Mouse (Mus musculus) MEL (cell line): ENCODE measurements at regions not wholly inside any gene's neighbourhood (a gene's known extent, or its start where the extent isn't known, plus 50 kb on each side); places are given as distances from the start of the nearest gene placed in this dataset.

Experiments
- DNase-seq: peaks from one replicate; pipeline ENCODE4 v3.0.0; 2011; ENCODE audit warnings: low read depth, low spot score
- H3K27ac ChIP-seq: 2 replicates; pipeline ENCODE4 v1.5.1; 2012; ENCODE audit warnings: low read depth, mild to moderate bottlenecking, control low read depth, low read length, moderate library complexity; ENCODE audit not compliant: control insufficient read depth
- H3K27me3 ChIP-seq, 2 experiments: fragments of 150-350 bp in 1 of 2; sonication (generic) in 1 of 2; 2 replicates each; pipeline ENCODE4 v1.6.1; 2012; ENCODE audit warnings: low read length in 2 of 2, mild to moderate bottlenecking in 2 of 2, improper control_type of control experiment in 1 of 2, moderate library complexity in 1 of 2; ENCODE audit not compliant: insufficient read depth in 2 of 2, control insufficient read depth in 1 of 2
- H3K36me3 ChIP-seq, 2 experiments: 2 replicates each; pipeline ENCODE4 v1.6.1; 2012 to 2014; ENCODE audit warnings: low read length in 2 of 2, improper control_type of control experiment in 1 of 2, inconsistent platforms in 1 of 2, mild to moderate bottlenecking in 1 of 2; ENCODE audit not compliant: insufficient read depth in 2 of 2, control insufficient read depth in 1 of 2
- H3K4me1 ChIP-seq, 2 experiments: fragments of 150-350 bp in 1 of 2; sonication (generic) in 1 of 2; 2 replicates each; pipeline ENCODE4 v1.6.1; 2012; ENCODE audit warnings: low read length in 2 of 2, improper control_type of control experiment in 1 of 2, mild to moderate bottlenecking in 1 of 2; ENCODE audit not compliant: insufficient read depth in 2 of 2, control insufficient read depth in 1 of 2
- H3K4me3 ChIP-seq, 2 experiments: fragments of 150-350 bp in 1 of 2; sonication (generic) in 1 of 2; 2 replicates each; pipeline ENCODE4 v1.5.1; 2012; ENCODE audit warnings: low read depth in 2 of 2, low read length in 2 of 2, mild to moderate bottlenecking in 2 of 2, moderate library complexity in 2 of 2, control low read depth in 1 of 2, improper control_type of control experiment in 1 of 2; ENCODE audit not compliant: control insufficient read depth in 1 of 2, insufficient read depth in 1 of 2
- H3K79me2 ChIP-seq: 2 replicates; pipeline ENCODE4 v1.6.1; 2012; ENCODE audit warnings: mild to moderate bottlenecking, low read length, moderate library complexity; ENCODE audit not compliant: control insufficient read depth, poor library complexity, insufficient read depth
- H3K9ac ChIP-seq: 2 replicates; pipeline ENCODE4 v1.6.1; 2012; ENCODE audit warnings: low read depth, mild to moderate bottlenecking, control low read depth, low read length, moderate library complexity; ENCODE audit not compliant: control insufficient read depth, poor library complexity, severe bottlenecking
- H3K9me3 ChIP-seq: fragments of 150-350 bp; sonication (generic); replicated peaks from 2 replicates; pipeline ENCODE4 v1.6.1; 2012; ENCODE audit warnings: mild to moderate bottlenecking, low read length, improper control_type of control experiment, moderate library complexity; ENCODE audit not compliant: insufficient read depth
- CHD2 ChIP-seq: IDR thresholded peaks from 2 replicates; pipeline ENCODE4 v1.6.1; 2011; ENCODE audit warnings: low read length, improper control_type of control experiment
- CTCF ChIP-seq, 3 experiments: IDR thresholded peaks in 2 of 3; conservative IDR thresholded peaks in 1 of 3; 2 replicates each; pipeline ENCODE4 v1.5.1; 2011 to 2012; ENCODE audit warnings: low read length in 3 of 3, low read depth in 2 of 3, mild to moderate bottlenecking in 2 of 3, improper control_type of control experiment in 1 of 3, inconsistent platforms in 1 of 3, mixed read lengths in 1 of 3, moderate library complexity in 1 of 3; ENCODE audit not compliant: control insufficient read depth in 1 of 3, insufficient read depth in 1 of 3, poor library complexity in 1 of 3, severe bottlenecking in 1 of 3
- ELF1 ChIP-seq: IDR thresholded peaks from 2 replicates; pipeline ENCODE4 v1.6.1; 2014; ENCODE audit warnings: low read depth, mild to moderate bottlenecking, inconsistent platforms, low read length, improper control_type of control experiment, moderate library complexity
- GATA1 ChIP-seq: IDR thresholded peaks from 2 replicates; pipeline ENCODE4 v1.6.1; 2011; ENCODE audit warnings: low read depth, low read length, improper control_type of control experiment
- KAT2A ChIP-seq: conservative IDR thresholded peaks from 2 replicates; pipeline ENCODE4 v1.6.1; 2012; ENCODE audit warnings: low read depth, low read length, improper control_type of control experiment, inconsistent platforms
- POLR2AphosphoS2 ChIP-seq: IDR thresholded peaks from 2 replicates; pipeline ENCODE4 v1.6.1; 2011; ENCODE audit warnings: low read length, improper control_type of control experiment
- RCOR1 ChIP-seq: IDR thresholded peaks from 2 replicates; pipeline ENCODE4 v1.6.1; 2012; ENCODE audit warnings: low read depth, mild to moderate bottlenecking, inconsistent platforms, low read length, improper control_type of control experiment
- UBTF ChIP-seq: IDR thresholded peaks from 2 replicates; pipeline ENCODE4 v1.6.1; 2012; ENCODE audit warnings: low read depth, mild to moderate bottlenecking, inconsistent platforms, low read length, improper control_type of control experiment, moderate library complexity, borderline replicate concordance; ENCODE audit not compliant: insufficient read depth
- USF2 ChIP-seq, 2 experiments: IDR thresholded peaks; 2 replicates each; pipeline ENCODE4 v1.6.1; 2011 to 2012; ENCODE audit warnings: improper control_type of control experiment in 2 of 2, low read length in 2 of 2, borderline replicate concordance in 1 of 2, inconsistent platforms in 1 of 2, low read depth in 1 of 2, mild to moderate bottlenecking in 1 of 2; ENCODE audit not compliant: insufficient read depth in 1 of 2

DNA sequence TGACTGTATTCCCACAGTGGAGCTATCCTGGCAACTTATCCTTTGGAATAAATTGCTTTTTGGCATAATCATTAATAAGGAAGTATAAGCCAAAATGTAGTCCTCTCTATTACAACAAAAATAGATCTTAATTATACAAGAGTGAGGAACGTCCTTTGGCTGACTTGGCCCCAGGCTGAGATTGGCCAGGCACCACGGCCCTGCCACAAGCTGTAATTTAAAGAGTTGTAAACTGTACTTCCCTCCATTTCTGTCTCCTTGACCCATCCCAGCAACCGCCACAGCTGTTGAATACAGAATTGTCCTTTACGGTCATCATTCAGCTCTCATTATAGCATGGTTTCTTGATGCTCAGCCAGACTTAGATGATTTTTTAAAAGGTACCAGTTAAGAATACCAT is 119.6 kb upstream of the Smad1 start:
- no peaks in the 10 kb centered on the region for H3K36me3 ChIP-seq
- no peaks in the 10 kb centered on the region for H3K9me3 ChIP-seq
- no peak overlapping the region for H3K27ac ChIP-seq
- H3K27me3 ChIP-seq, result no peaks in the 10 kb centered on the region
- no peak for TF ChIP-seq RCOR1
- no peak for TF ChIP-seq ELF1
- no peak for TF ChIP-seq POLR2AphosphoS2
- H3K9ac ChIP-seq, result no peak overlapping the region
- H3K79me2 ChIP-seq, result no peaks in the 10 kb centered on the region
- H3K4me3 ChIP-seq, result no peak overlapping the region
- no peaks in the 10 kb centered on the region for H3K4me1 ChIP-seq
- no peak for DNase-seq

DNA sequence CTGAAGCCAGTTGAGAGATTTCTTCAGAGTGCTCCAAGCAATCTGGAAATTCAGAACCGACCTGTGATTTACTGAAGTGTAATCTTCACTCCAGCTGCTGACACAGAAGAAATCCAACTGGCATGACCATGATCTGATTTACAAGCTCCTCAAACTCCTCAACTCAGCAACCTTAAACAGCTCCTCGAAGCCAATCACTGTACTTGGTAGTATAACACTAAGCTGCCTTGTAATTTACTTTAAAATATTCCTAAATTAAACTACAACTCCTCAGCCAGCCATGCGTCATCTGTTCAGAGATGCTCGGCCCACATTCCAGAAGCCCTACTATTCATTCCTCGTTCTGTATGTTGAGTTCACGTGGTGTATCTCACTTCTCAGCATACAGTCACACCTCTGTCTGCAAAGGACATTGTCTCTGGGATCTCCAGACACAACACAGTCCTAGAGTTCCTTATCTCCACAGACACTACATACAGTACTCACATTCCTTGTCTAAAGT is 116.0 kb upstream of the Smad1 start:
- H3K4me1 ChIP-seq, result no peaks in the 10 kb centered on the region
- no peaks in the 10 kb centered on the region for H3K9me3 ChIP-seq
- no peak overlapping the region for H3K4me3 ChIP-seq
- no peak overlapping the region for H3K9ac ChIP-seq
- H3K79me2 ChIP-seq, result no peaks in the 10 kb centered on the region
- TF ChIP-seq UBTF (no peak), USF2 (IDR thresholded peaks at IDR 0.05; ENCODE audit: borderline replicate concordance in 1 of 2, insufficient read depth in 1 of 2, low read depth in 1 of 2, low read length in 2 of 2) (no peak), CHD2 (no peak), GATA1 (no peak), KAT2A (no peak)
- TF ChIP-seq, all 39 proteins: peak for 0
- no peak for DNase-seq
- H3K36me3 ChIP-seq, result no peaks in the 10 kb centered on the region
- no peak overlapping the region for H3K27ac ChIP-seq
- H3K27me3 ChIP-seq, result no peaks in the 10 kb centered on the region

DNA sequence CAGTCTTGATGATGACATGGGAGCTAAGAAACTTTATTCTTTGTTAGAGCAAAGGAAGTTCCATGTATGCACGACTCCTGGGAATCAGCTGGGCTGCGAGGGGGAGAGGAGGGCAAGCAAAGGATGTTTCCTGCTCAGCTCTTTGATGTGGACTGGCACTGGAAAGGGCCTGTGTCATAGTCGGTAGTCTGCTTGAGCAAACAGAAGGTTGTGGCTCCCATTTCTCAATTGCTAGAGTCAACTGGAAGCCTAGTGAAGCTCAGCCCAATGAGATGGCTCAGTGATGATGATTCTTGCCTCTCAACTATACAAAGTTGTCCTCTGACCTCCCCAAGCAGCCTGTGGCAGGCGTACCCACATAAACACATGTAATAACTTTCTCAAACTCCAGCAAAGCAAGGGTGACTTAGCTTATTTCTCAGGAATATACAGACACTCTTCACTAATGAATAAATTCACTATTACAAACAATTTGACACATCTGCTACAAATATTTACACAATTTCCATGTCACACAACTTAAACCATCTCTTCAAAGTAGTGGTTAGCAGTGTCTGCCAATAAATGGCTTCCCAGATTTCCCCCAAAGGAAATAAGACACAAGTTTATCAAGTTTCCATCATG is 115.4 kb upstream of the Smad1 start:
- no peaks in the 10 kb centered on the region for H3K27me3 ChIP-seq
- TF ChIP-seq CTCF (IDR thresholded peaks at IDR 0.05 in 2 of 3, conservative IDR thresholded peaks at IDR 0.05 in 1 of 3; ENCODE audit: control insufficient read depth in 1 of 3, insufficient read depth in 1 of 3, low read depth in 2 of 3, low read length in 3 of 3, poor library complexity in 1 of 3, severe bottlenecking in 1 of 3) (no peak), RCOR1 (no peak)
- TF ChIP-seq, all 39 proteins: peak for 0
- no peak overlapping the region for H3K27ac ChIP-seq
- H3K4me3 ChIP-seq, result no peak overlapping the region
- no peaks in the 10 kb centered on the region for H3K4me1 ChIP-seq
- H3K9ac ChIP-seq, result no peak overlapping the region
- no peak for DNase-seq
- H3K9me3 ChIP-seq, result no peaks in the 10 kb centered on the region
- H3K36me3 ChIP-seq, result no peaks in the 10 kb centered on the region
- H3K79me2 ChIP-seq, result no peaks in the 10 kb centered on the region
